Mouse (Mus musculus) E14TG2a.4 (cell line): Measurements from ENCODE around the gene Zg16.

Source experiments
- CTCF ChIP-seq: conservative IDR thresholded peaks from 2 replicates; pipeline ENCODE4 v1.5.1; 2014; ENCODE audit warnings: low read length
- NANOG ChIP-seq: IDR thresholded peaks from 2 replicates; pipeline ENCODE4 v1.6.1; 2014; ENCODE audit warnings: borderline replicate concordance, low read length, mixed read lengths
- POU5F1 ChIP-seq: IDR thresholded peaks from 2 replicates; pipeline ENCODE4 v1.6.1; 2014; ENCODE audit warnings: low read length, borderline replicate concordance

GRCm38 (mm10) chr7:127077692-127078091 lies 9.4 kb downstream of the Zg16 start:
- TF ChIP-seq CTCF (no peak), POU5F1 (no peak), NANOG (no peak)
